Mouse (Mus musculus): ENCODE results near the gene Dmkn.

DNA sequence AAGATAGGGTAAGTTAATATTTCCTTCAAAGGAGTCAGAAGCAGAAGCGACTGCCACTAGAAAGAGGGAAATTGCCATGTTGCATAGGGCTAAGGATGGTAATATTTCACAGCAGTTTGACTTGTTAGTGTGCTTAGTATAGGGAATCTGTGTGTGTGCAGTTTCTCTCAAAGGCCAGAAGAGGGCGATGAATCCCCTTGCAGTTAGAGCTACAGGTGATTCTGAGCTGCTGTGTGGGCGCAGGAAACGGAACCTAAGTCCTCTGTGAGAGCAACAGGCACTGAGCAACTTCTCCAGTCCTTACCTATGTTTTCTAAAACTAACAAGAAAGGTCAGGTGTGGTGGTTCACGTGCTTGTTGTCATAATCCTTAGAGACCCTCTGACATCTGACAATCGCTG is 46.8 kb downstream of the Dmkn start:
- peak; percentile 19; the same call in 1 of the 2 replicates for TF ChIP-seq CTCF (IDR thresholded peaks at IDR 0.05; ENCODE audit: insufficient read depth, low read length)
- TF ChIP-seq POLR2A (IDR thresholded peaks at IDR 0.05; ENCODE audit: borderline replicate concordance, extremely low read depth, low read depth, low read length), result no peak

All from lung, adult 2 months (tissue).